Mouse (Mus musculus): ENCODE data around the gene Zfyve21.

GRCm38 (mm10) chr12:111808775-111809174 lies 5.2 kb upstream of the Zfyve21 start:
- TF ChIP-seq CTCF (IDR thresholded peaks at IDR 0.05; ENCODE audit: insufficient read depth, low read depth, low read length): no peak
- TF ChIP-seq POLR2A (IDR thresholded peaks at IDR 0.05; ENCODE audit: insufficient read depth, low read depth, low read length): no peak
